Mouse (Mus musculus): ENCODE results near the gene Relch.

The Relch gene

GRCm38 (mm10) chr1:105790103-105790502 lies 126.4 kb downstream of the Relch start:
- DNase-seq (ENCODE audit: extremely low spot score, low read depth, low spot score) = no peak

GRCm38 (mm10) chr1:105794670-105795069 lies 131.0 kb downstream of the Relch start:
- DNase-seq (ENCODE audit: extremely low spot score, low read depth, low spot score) = no peak

GRCm38 (mm10) chr1:105795705-105796104 lies 132.0 kb downstream of the Relch start:
- no peak for DNase-seq (ENCODE audit: extremely low spot score, low read depth, low spot score)

- DNase-seq (ENCODE audit: extremely low spot score, low read depth, low spot score) = no peak
Observed at GRCm38 (mm10) chr1:105800570-105800969, 136.9 kb downstream of the Relch start.

GRCm38 (mm10) chr1:105801252-105801651 lies 137.6 kb downstream of the Relch start:
- no peak for DNase-seq (ENCODE audit: extremely low spot score, low read depth, low spot score)

GRCm38 (mm10) chr1:105802941-105803340 lies 139.3 kb downstream of the Relch start:
- no peak for DNase-seq (ENCODE audit: extremely low spot score, low read depth, low spot score)

GRCm38 (mm10) chr1:105804285-105804684 lies 140.6 kb downstream of the Relch start:
- no peak for DNase-seq (ENCODE audit: extremely low spot score, low read depth, low spot score)
